Mouse (Mus musculus) stomach, embryonic 14.5 days (tissue): ENCODE results near the gene Arel1. TPM values are rescaled to one million over a fixed set of nuclear protein-coding genes. Genes with fewer than 3 reads are reported as not detected.
A peak's percentile ranks its signal among the peaks of the same experiment; 100 is the strongest.

Experiments used
- ATAC-seq: fragments of 200-750 bp; cut with Nextera tagmentation; 2 replicates; pipeline ENCODE4 v1.8.0; 2017; ENCODE audit warnings: low read depth, moderate TSS enrichment; ENCODE audit not compliant: insufficient number of reproducible peaks, insufficient read depth, low FRiP score
- H3K27ac ChIP-seq: fragments of 300-500 bp; sonication (generic); 2 replicates; pipeline ENCODE4 v1.5.1; 2014; ENCODE audit warnings: mild to moderate bottlenecking, low read length, moderate library complexity, mixed read lengths
- H3K27me3 ChIP-seq: fragments of 300-500 bp; sonication (generic); 2 replicates; pipeline ENCODE4 v1.6.1; 2014; ENCODE audit warnings: low read length, control low read depth, mixed read lengths; ENCODE audit not compliant: control insufficient read depth, insufficient read depth
- H3K36me3 ChIP-seq: fragments of 300-500 bp; sonication (generic); 2 replicates; pipeline ENCODE4 v1.6.1; 2014; ENCODE audit warnings: mild to moderate bottlenecking, control low read depth, low read length, moderate library complexity, mixed read lengths; ENCODE audit not compliant: control insufficient read depth, insufficient read depth
- H3K4me1 ChIP-seq: fragments of 300-500 bp; sonication (generic); 2 replicates; pipeline ENCODE4 v1.6.1; 2014; ENCODE audit warnings: low read length, control low read depth, mixed read lengths; ENCODE audit not compliant: control insufficient read depth, insufficient read depth
- H3K4me2 ChIP-seq: fragments of 300-500 bp; sonication (generic); replicated peaks from 2 replicates; pipeline ENCODE4 v1.6.1; 2014; ENCODE audit warnings: low read depth, low read length, control low read depth
- H3K4me3 ChIP-seq: fragments of 300-500 bp; sonication (generic); 2 replicates; pipeline ENCODE4 v1.5.1; 2014; ENCODE audit warnings: low read depth, low read length, control low read depth
- H3K9ac ChIP-seq: fragments of 300-500 bp; sonication (generic); replicated peaks from 2 replicates; pipeline ENCODE4 v1.6.1; 2014; ENCODE audit warnings: low read depth, mild to moderate bottlenecking, control low read depth, low read length, moderate library complexity, mixed read lengths
- H3K9me3 ChIP-seq: fragments of 300-500 bp; sonication (generic); 2 replicates; pipeline ENCODE4 v1.6.1; 2016; ENCODE audit warnings: low read depth, low read length, control low read depth; ENCODE audit not compliant: control insufficient read depth
- WGBS: fragments of 180-500 bp; shearing (Covaris S2); extraction: QIAGEN DNeasy Blood & Tissue Kit; methylation state at CpG from one replicate; pipeline ENCODE4 v1.1.7; 2014; 5-methylcytosine and 5-hydroxymethylcytosine counted together
- polyA plus RNA-seq: library from polyadenylated mRNA; unstranded; fragments of >200 nt; fragmentation: Nextera tagmentation; extraction: Ambion mirVana; gene quantifications from 2 replicates; pipeline ENCODE4 v1.2.1, GENCODE M21; 2014

Gene Arel1
- polyA plus RNA-seq, 1 experiment from 2014 or later = 15.1 TPM

DNA sequence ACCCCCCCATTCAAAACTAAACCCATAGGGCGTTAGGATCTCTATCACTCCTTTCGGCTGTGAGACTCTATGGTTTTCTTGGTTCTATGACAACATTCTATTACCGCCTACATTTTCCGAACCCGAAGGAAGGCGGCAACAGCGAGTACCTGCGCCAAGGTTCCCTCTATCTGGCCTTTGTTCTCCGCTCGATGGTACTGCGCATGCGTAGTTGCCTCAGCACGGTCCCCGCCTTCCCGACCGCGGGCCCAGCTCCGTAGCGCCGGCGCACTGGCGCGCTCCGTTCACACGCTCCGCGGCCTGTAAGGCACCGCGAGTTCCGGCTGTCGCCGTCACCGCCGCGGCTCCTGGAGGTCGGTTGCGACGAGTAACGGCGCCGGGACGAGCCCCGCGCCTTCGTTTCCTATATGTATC, 25.4 kb upstream of the Arel1 start, which contains the start of gene Ylpm1:
Gene Ylpm1 (plus strand): TSS at position 239 of the 414 bp plus-strand sequence.
- Histone ChIP-seq H3K4me2 (peak within 1 kb of the TSS; percentile 89), H3K4me3 (peak within 1 kb of the TSS; percentile 84), H3K4me1 (peaks cover 17% of the 10 kb centered on the region; the same call in 1 of the 2 replicates), H3K9ac (peak within 1 kb of the TSS; percentile 93), H3K9me3 (peaks cover 3% of the 10 kb centered on the region; the same call in 1 of the 2 replicates), H3K36me3 (no peaks in the 10 kb centered on the region), H3K27ac (peak within 1 kb of the TSS; percentile 50), H3K27me3 (no peaks in the 10 kb centered on the region)
- ATAC-seq = peak; percentile 99
- WGBS = 0% methylated on average over 45 of the region's 45 CpGs

DNA sequence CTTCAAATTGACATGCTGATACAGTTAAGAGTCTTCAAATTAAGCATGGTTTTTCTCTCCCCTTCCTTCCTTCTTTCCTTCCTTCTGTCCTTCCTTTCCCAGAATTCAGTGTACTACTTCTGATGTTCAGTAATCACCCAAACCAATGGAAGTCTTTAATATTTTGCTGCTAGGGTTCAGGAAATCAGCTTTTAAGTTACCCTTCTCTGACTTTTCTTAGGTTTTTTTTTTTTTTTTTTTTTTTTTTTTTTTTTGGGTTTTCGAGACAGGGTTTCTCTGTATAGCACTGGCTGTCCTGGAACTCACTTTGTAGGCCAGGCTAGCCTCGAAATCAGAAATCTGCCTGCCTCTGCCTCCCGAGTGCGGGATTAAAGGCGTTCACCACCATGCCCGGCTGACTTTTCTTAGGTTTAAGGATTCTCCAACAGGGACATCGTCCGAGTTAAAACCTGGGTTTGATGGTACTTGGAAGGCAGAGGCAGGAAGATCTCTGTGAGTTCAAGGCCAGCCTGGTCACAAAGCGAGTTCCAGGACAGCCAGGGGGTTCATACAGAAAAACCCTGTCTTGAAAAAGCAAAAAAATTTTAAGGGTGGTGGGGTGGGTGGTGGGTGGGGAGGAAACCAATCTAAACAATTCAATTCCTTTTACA, 24.5 kb upstream of the Arel1 start:
- Histone ChIP-seq H3K27ac (no peak overlapping the region), H3K27me3 (no peaks in the 10 kb centered on the region), H3K36me3 (no peaks in the 10 kb centered on the region), H3K9me3 (peaks cover 3% of the 10 kb centered on the region; the same call in 1 of the 2 replicates), H3K9ac (no peak overlapping the region), H3K4me1 (peaks cover 17% of the 10 kb centered on the region; the same call in 1 of the 2 replicates), H3K4me2 (no peak overlapping the region), H3K4me3 (no peak overlapping the region)
- WGBS = 90% methylated on average over 9 of the region's 9 CpGs
- ATAC-seq = no peak

DNA sequence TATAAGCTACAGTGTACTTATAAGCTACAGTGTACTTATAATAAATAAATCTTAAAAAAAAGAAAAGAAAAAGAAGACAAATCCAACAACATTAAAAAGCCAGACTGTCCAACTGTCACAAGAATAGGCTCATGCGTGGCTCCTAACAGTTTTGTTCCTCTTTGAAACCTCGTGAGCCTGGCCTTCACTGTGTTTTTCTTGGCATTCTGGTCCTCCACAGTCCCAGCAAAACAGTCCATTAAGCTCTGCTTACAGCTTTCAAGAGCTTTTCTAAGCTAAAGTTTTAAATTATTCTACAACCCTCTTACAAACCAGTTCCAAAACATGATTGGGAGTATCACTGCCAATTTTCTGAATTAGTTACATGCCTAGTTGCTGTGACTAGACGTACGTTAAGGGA, 18.8 kb upstream of the Arel1 start:
- Histone ChIP-seq H3K4me2 (no peak overlapping the region), H3K27me3 (no peaks in the 10 kb centered on the region), H3K9me3 (peaks cover 3% of the 10 kb centered on the region; the same call in 1 of the 2 replicates), H3K36me3 (peaks cover 4% of the 10 kb centered on the region; the same call in 1 of the 2 replicates), H3K4me3 (no peak overlapping the region), H3K9ac (no peak overlapping the region), H3K4me1 (no peaks in the 10 kb centered on the region), H3K27ac (no peak overlapping the region)
- WGBS = 68% methylated on average over 4 of the region's 4 CpGs
- ATAC-seq = no peak

DNA sequence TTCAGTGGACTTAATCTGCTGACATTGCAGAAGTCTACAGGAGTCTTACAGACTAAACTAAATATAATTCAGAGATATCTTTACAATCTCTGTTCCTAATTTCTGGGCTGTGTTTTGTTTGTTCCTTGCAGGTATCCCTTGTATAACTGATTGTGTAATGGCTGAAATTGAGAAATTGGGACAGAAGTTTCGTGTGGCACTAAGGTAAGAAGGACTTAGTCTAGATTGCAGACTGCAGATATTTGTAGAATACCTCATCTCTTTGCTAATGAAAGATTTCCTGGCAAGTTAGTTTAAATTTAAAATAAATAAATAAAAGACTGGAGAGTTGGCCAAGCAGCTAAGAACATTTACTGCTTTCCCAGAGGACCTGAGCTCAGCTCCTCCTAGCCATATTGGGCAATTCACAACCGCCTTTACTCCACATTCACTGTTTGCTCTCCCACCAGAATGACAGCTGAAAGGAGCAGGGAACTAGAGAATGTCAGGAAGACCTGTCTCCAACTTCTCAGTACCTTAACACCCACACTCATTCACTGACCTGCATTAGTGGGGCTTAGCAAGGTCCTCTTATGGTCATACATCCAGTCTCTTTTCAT, 8.7 kb upstream of the Arel1 start:
- Histone ChIP-seq H3K27ac (no peak overlapping the region), H3K27me3 (no peaks in the 10 kb centered on the region), H3K4me1 (no peaks in the 10 kb centered on the region), H3K4me3 (no peak overlapping the region), H3K36me3 (peaks cover 57% of the 10 kb centered on the region), H3K9ac (no peak overlapping the region), H3K9me3 (no peaks in the 10 kb centered on the region), H3K4me2 (no peak overlapping the region)
- WGBS = 84% methylated on average over 2 of the region's 2 CpGs
- no peak for ATAC-seq

DNA sequence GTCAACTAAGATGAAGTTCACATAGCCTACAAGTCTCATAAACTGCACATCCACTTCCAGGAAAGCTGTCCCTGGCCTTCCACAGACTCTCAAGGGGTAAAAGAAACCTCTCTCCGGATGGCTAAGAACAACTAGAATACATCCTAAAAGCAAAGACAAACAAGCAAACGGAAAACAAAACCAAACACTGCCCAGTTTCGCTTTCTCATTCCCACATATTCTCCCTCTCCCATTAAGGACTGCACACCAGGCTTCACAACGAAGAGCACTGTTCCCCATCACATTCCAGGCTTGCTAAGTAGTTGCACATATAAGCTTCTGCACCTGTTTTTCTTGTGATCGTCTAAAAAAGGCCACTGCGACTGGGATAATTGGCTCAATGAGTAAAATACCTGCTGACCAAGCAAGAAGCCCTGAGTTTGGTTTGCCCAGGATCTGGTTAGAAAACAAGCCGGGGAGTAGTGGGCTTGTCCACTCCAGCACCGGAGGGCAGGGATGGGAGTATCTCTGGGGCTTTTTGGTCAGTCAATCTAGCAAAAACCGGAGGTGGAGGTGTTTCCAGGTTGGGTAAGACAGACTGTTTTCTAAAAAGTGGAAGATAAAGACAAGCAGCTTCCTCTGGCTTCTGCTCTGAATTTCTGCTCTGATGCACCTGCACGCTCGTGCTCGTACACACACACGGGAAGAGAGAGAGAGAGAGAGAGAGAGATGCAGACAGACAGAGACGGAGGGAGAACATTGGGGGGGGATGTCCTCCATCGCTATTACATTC, 858 bp downstream of the Arel1 start:
- H3K36me3 ChIP-seq = peaks cover 14% of the 10 kb centered on the region; the same call in 1 of the 2 replicates
- peak overlapping the region; percentile 60 for H3K9ac ChIP-seq
- WGBS = 24% methylated on average over 15 of the region's 15 CpGs
- no peaks in the 10 kb centered on the region for H3K9me3 ChIP-seq
- H3K27ac ChIP-seq = no peak overlapping the region
- H3K4me1 ChIP-seq = peaks cover 12% of the 10 kb centered on the region
- ATAC-seq = no peak
- peak overlapping the region; percentile 96 for H3K4me2 ChIP-seq
- H3K4me3 ChIP-seq = peak overlapping the region; percentile 91
- no peaks in the 10 kb centered on the region for H3K27me3 ChIP-seq

DNA sequence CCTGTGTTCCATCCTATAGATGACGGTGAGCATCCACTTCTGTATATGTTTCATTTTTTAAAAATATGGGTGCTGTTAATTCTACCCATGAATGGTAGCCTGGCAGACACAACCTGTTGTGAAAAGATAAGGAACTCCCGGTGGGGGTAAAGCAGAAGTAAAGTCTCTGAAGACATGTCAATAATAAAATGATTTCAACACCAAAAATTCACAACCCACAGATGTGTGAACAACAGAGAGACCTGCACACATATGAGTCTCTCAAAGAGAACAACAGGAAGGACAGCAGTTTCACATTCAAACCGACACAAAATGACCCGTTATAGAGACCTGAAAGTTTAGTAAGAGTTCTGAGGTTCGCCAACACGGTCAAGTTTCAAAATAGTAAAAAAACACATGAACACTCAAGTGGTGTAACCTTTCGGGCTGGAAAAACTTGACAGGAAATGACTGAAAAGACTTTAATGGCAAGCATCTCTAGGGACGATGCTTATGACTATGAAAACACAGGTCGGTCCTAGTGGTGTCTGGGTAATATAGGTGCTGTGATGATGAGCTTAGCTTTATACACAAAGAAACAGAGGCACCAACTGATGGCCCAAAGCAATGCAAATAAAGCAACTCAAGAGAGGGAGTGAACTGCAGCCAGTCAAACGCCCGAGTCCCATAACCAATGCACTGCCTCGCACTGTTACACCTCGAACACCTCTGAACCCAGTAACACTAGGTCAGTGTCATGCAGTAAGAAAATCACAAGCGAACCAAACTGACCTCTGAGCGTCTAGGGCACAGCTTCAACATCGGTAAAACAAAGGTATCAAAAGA, 1.7 kb downstream of the Arel1 start:
- Histone ChIP-seq H3K4me1 (peaks cover 12% of the 10 kb centered on the region), H3K9ac (no peak overlapping the region), H3K36me3 (peaks cover 11% of the 10 kb centered on the region; the same call in 1 of the 2 replicates), H3K9me3 (no peaks in the 10 kb centered on the region), H3K27ac (no peak overlapping the region), H3K27me3 (no peaks in the 10 kb centered on the region), H3K4me2 (peak overlapping the region; percentile 96; the same call in 1 of the 2 replicates), H3K4me3 (no peak overlapping the region; the same call in 1 of the 2 replicates)
- ATAC-seq = no peak
- 77% methylated on average over 16 of the region's 16 CpGs for WGBS

DNA sequence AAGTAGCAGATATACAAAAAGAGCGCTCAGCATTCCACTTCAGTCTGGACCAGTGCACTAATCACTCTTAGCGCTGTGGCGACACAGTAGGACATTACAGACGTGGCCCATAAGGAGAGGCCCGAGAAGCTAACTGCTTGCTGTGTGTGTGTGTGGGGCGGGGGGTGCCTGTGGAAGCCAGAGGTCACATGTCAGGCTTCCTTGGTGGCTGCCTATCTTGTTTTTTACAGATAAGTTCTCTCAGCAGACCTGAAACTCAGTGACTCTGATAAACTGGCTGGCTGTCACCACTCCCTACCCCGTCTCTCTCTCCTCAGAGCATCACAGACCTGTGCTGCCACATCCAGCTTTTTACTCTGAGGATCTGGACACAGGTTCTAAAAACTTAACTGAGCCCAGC, 8.1 kb downstream of the Arel1 start:
- Histone ChIP-seq H3K9ac (no peak overlapping the region), H3K4me2 (no peak overlapping the region), H3K4me1 (no peaks in the 10 kb centered on the region), H3K4me3 (no peak overlapping the region), H3K27ac (no peak overlapping the region), H3K36me3 (peaks cover 3% of the 10 kb centered on the region; the same call in 1 of the 2 replicates), H3K27me3 (no peaks in the 10 kb centered on the region), H3K9me3 (no peaks in the 10 kb centered on the region)
- 0 out of 2 replicates have a peak, but pooled peaks have one; percentile 56 for ATAC-seq
- 76% methylated on average over 7 of the region's 7 CpGs for WGBS
